Mouse (Mus musculus) Muller cell, postnatal 12 days (primary cell): ENCODE data around the gene Tnfrsf17.
"Not testable (repeated sequence)": the region's sequence is repeated elsewhere in the genome, so short reads cannot be mapped to it uniquely, and the experiment has no call there.

ENCODE experiments used
- DNase-seq: peaks from one replicate; pipeline ENCODE4 v3.0.0-alpha.2; 2015; ENCODE audit errors: inconsistent ontology term

Tnfrsf17 gene

DNA sequence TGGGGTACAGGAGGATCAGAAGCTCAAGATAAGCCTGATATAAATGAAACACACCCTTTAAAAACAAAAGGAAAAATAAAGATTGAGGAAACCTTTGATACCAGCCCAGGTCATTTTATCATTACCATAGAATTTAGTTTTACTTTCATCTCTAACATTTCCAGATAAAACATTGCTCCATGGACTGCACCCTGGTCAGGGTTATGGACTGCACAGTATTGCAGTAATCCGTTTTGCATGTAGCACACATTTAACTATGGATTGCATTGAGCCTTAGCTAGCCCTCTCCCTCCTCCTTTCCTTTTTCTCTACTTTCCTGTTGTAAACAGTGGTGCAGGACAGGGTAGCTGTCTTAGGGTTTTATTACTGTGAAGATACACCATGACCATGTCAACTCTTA is 17.4 kb downstream of the Tnfrsf17 start:
- no peak for DNase-seq

DNA sequence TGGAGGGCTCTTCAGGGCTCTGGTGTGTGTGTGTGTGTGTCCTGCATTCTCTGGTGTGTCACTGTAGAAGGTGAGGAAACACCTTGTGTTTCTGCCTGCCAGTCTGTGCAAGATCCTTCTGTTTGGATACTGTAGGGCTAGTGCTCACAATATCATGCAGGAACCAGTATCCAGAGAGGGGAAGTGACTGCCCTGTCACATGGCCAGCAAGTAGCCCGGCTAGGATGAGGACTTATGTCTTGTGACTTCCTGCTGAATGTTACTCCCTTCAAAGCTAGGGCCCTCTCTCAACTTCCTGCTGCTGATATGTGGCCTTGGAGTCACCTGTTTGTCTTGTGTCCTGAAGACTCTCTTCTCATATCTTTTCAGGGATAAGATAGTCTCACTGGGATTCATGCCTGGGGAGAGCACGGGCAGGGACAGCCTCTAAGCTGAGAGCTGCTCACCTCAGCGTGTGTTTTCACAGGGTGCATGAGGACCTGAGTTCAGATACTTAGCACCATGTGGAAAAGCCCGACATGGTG is 29.7 kb downstream of the Tnfrsf17 start:
- DNase-seq: no peak

DNA sequence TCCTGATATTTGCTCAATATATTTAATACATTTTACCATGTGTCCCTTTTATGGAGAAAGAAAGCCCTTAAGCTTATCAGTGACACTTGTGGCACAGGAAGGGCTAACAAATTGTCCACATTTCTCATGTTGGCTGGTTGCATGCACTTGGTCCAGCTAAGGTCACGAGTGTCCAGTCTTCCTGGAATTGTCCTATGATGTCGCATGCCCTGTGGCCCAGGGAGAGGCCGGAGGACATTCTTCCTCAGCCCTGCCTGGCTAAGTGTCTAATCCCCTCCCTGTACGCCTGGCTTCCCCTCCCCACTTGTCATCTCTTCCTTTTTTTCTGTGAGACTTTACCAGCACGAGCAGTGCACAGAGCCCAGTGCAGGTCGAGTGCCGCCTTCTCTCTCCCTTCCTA is 38.3 kb downstream of the Tnfrsf17 start:
- DNase-seq: no peak

GRCm38 (mm10) chr16:11359173-11359572 is 45.6 kb downstream of the Tnfrsf17 start:
- no peak for DNase-seq

- no peak for DNase-seq
These were observed 46.3 kb downstream of the Tnfrsf17 start for GRCm38 (mm10) chr16:11359919-11360318.

- DNase-seq: not testable (repeated sequence)
These were observed 47.0 kb downstream of the Tnfrsf17 start for GRCm38 (mm10) chr16:11360576-11360975.

GRCm38 (mm10) chr16:11365626-11366025 is 52.0 kb downstream of the Tnfrsf17 start:
- peak; percentile 72 for DNase-seq

DNA sequence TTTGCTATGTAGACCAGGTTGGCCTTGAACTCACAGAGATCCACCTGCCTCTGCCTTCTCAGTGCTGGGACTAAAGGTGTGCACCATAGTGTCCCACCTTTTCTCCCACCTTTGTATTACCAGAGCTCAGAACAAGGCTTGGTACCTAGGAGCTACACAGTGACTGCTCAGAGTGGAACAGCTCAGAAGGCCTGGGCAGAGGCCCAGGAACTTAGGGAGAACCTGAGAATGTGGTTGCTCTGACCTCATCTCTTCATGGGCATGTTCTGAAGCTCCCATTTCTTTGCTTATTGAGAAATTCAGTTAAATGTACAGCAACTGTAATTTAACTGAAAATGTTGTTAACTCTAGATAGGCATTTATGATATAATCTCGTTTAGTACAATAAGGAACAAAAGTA is 53.2 kb downstream of the Tnfrsf17 start:
- DNase-seq: no peak

DNA sequence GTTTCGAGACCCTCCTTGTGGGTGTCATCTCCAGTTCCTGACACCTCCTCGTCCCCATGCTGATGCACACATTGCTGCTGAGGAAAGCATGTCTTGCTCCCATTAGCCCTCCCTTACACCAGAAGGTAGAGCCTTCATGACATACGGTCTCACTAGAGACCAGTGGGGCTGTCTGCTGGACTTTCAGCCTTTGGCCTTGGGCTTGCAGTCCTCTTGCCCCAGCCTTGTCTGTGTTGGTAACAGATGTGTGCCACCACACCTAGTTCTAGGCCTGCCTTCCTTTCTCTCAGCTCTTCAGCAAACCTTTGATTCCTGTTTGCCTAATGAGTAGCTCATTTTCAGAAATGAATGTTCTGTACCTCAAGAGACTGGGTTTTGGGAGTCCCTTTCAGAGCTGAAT is 54.8 kb downstream of the Tnfrsf17 start:
- no peak for DNase-seq

GRCm38 (mm10) chr16:11369162-11369561 is 55.5 kb downstream of the Tnfrsf17 start:
- no peak for DNase-seq

GRCm38 (mm10) chr16:11369642-11370041 is 56.0 kb downstream of the Tnfrsf17 start:
- DNase-seq: peak; percentile 54
